Mouse (Mus musculus): ENCODE data around the gene Agbl5.

GRCm38 (mm10) chr5:30924614-30925013 lies 36.1 kb downstream of the Agbl5 start:
- no peak for TF ChIP-seq CTCF (conservative IDR thresholded peaks at IDR 0.05; ENCODE audit: low read length)
- TF ChIP-seq NANOG (IDR thresholded peaks at IDR 0.05; ENCODE audit: borderline replicate concordance, low read length), result no peak
- TF ChIP-seq POU5F1 (IDR thresholded peaks at IDR 0.05; ENCODE audit: borderline replicate concordance, low read length), result no peak

All from E14TG2a.4 (cell line).